Mouse (Mus musculus) heart, postnatal 0 days (tissue): ENCODE results near the gene Ppp1r12b.

Experiments
- CTCF ChIP-seq: IDR thresholded peaks from 2 replicates; pipeline ENCODE4 v1.5.1; 2016; ENCODE audit warnings: antibody characterized with exemption, control low read depth, low read depth
- EP300 ChIP-seq: IDR thresholded peaks from 2 replicates; pipeline ENCODE4 v1.6.1; 2016; ENCODE audit warnings: antibody characterized with exemption, low read depth

DNA sequence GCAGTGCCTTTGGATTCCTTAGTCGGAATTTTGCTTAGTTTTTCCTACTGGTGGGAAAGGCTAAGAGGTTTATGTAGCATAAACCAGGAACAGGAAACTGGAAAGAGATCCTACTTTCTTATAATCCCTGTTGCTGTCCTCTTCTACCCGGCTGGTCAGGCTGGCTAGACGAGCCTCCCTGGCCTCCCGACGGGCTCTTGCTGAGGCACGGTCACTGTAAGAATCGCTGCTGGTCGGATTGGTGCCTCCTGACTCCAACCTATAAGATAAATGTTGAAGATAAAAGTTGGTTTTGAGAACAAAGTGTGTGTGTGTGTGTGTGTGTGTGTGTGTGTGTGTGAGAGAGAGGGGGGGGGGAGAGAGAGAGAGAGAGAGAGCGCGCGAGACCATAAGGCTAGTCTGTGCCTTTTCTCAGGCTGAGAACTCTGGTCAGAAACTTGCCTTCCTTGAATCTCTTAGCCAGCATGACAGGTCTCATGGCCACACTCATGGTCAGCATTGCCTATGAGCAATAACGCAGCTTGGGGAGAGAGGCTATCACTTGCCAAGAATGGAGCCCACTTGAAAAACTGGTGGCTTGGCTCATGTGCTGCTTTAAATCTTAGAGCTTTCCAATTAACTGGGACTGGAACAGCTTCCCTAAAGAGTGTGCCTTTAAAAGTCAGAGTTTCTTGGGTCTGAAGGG, 178.4 kb downstream of the Ppp1r12b start:
- TF ChIP-seq CTCF, result no peak
- TF ChIP-seq EP300, result no peak
